Mouse (Mus musculus) Patski (cell line): ENCODE data around the gene Lin7b. TPM values are rescaled to one million over a fixed set of nuclear protein-coding genes. Genes with fewer than 3 reads are reported as not detected.

ENCODE experiments used
- ATAC-seq: fragments of 100-300 bp; one replicate; pipeline ENCODE4 v1.8.0; 2021
- CTCF ChIA-PET: fragments of 350-600 bp; sonication (Branson Sonifier 250); formaldehyde crosslinking; loops from one replicate; lab custom pipeline; 2022; ENCODE audit warnings: inconsistent platforms; lab: Charles Lee
- POLR2A ChIA-PET: fragments of 350-600 bp; sonication (Branson Sonifier 250); formaldehyde crosslinking; loops from one replicate; lab custom pipeline; 2022; ENCODE audit warnings: antibody characterized with exemption, inconsistent platforms; lab: Charles Lee
- DNase-seq: peaks from one replicate; pipeline ENCODE4 v3.0.0-alpha.2; 2011; ENCODE audit warnings: low read depth, low spot score
- H3K27me3 ChIP-seq: fragments of 371-371 bp; one replicate; pipeline ENCODE4 v1.5.1; 2021
- CTCF ChIP-seq: fragments of 100-300 bp; IDR thresholded peaks from one replicate; pipeline ENCODE4 v1.5.1; 2021
- in situ Hi-C: fragments of 300-500 bp; cut with MboI; formaldehyde crosslinking; loops from 3 replicates; pipeline ENCODE4 v1.11.1; 2018; ENCODE audit warnings: low pct_unique_long_range_greater_than_20kb, mixed read lengths
- polyA plus RNA-seq: library from polyadenylated mRNA; unstranded; gene quantifications from one replicate; pipeline ENCODE4 v1.2.3, GENCODE M21; 2021

Gene Lin7b
- polyA plus RNA-seq, 1 experiment from 2014 or later: 4.7 TPM

GRCm38 (mm10) chr7:45338161-45338911 is 32.0 kb downstream of the Lin7b start:
- H3K27me3 ChIP-seq: no peaks in the 10 kb centered on the region
- POLR2A ChIA-PET: no interaction called here
- CTCF ChIA-PET: interaction anchor here (1.4 to 4.7 kb wide), 2 partner anchors 28 to 39 kb away, joined by 4 to 44 read pairs; no protein-coding TSS in a partner anchor
- ATAC-seq (no peak), DNase-seq (no peak)
- no peak for TF ChIP-seq CTCF
- in situ Hi-C loops: no loop called here

GRCm38 (mm10) chr7:45337469-45337868 is 32.9 kb downstream of the Lin7b start:
- in situ Hi-C loops: no loop called here
- DNase-seq (no peak), ATAC-seq (no peak)
- no peaks in the 10 kb centered on the region for H3K27me3 ChIP-seq
- CTCF ChIA-PET: interaction anchor here (1.3 kb wide), 1 partner anchor 32 kb away, joined by 4 read pairs; no protein-coding TSS in a partner anchor
- no peak for TF ChIP-seq CTCF
- POLR2A ChIA-PET: no interaction called here

- POLR2A ChIA-PET: no interaction called here
- no peak for TF ChIP-seq CTCF
- ATAC-seq: no peak
- CTCF ChIA-PET: interaction anchor here (1.3 kb wide), 1 partner anchor 31 kb away, joined by 4 read pairs; no protein-coding TSS in a partner anchor
- H3K27me3 ChIP-seq: no peaks in the 10 kb centered on the region
- no peak for DNase-seq
- in situ Hi-C loops: no loop called here
Measured at GRCm38 (mm10) chr7:45336319-45336718, 34.1 kb downstream of the Lin7b start.

- POLR2A ChIA-PET: no interaction called here
Measured at GRCm38 (mm10) chr7:45335056-45335455, 35.3 kb downstream of the Lin7b start, which contains the start of gene Hrc. Hrc (plus strand) TSS chr7:45335290.

GRCm38 (mm10) chr7:45334605-45335004 is 35.8 kb downstream of the Lin7b start:
- DNase-seq: no peak
- CTCF ChIA-PET: no interaction called here
- ATAC-seq: no peak
- H3K27me3 ChIP-seq: no peaks in the 10 kb centered on the region
- TF ChIP-seq CTCF: no peak
- POLR2A ChIA-PET: interaction anchor here (0.6 kb wide), 1 partner anchor 22 kb away, joined by 4 read pairs; no protein-coding TSS in a partner anchor
- in situ Hi-C loops: no loop called here

More at GRCm38 (mm10) chr7:45335056-45335455, 35.3 kb downstream of the Lin7b start, which contains the start of gene Hrc:
- CTCF ChIA-PET: no interaction called here
- TF ChIP-seq CTCF: no peak
- H3K27me3 ChIP-seq: no peaks in the 10 kb centered on the region
- in situ Hi-C loops: no loop called here
- DNase-seq (no peak), ATAC-seq (no peak)

- DNase-seq: no peak
- H3K27me3 ChIP-seq: no peaks in the 10 kb centered on the region
- no peak for TF ChIP-seq CTCF
- ATAC-seq: peak; percentile 37
- CTCF ChIA-PET: no interaction called here
- in situ Hi-C loops: no loop called here
- POLR2A ChIA-PET: interaction anchor here (0.6 to 1.1 kb wide), 2 partner anchors 18 to 33 kb away, joined by 3 read pairs; no protein-coding TSS in a partner anchor
Measured at GRCm38 (mm10) chr7:45333431-45333982, 36.9 kb downstream of the Lin7b start, which contains the start of gene Trpm4. Trpm4 (minus strand) TSS chr7:45333780.

GRCm38 (mm10) chr7:45332685-45333425 is 37.5 kb downstream of the Lin7b start:
- POLR2A ChIA-PET: interaction anchor here (0.6 to 1.1 kb wide), 2 partner anchors 17 to 33 kb away, joined by 3 read pairs; no protein-coding TSS in a partner anchor
- CTCF ChIA-PET: no interaction called here
- peak; percentile 59 for ATAC-seq
- no peaks in the 10 kb centered on the region for H3K27me3 ChIP-seq
- in situ Hi-C loops: no loop called here
- no peak for TF ChIP-seq CTCF
- no peak for DNase-seq

- in situ Hi-C loops: no loop called here
- H3K27me3 ChIP-seq: no peaks in the 10 kb centered on the region
- ChIA-PET POLR2A (no interaction called here), CTCF (interaction anchor here (1.1 kb wide), 1 partner anchor 8 kb away, joined by 3 read pairs; no protein-coding TSS in a partner anchor)
- no peak for DNase-seq
- no peak for TF ChIP-seq CTCF
- no peak for ATAC-seq
Measured at GRCm38 (mm10) chr7:45331502-45331901, 38.9 kb downstream of the Lin7b start.

GRCm38 (mm10) chr7:45328841-45329475 is 41.4 kb downstream of the Lin7b start:
- POLR2A ChIA-PET: interaction anchor here (0.6 to 0.7 kb wide), 3 partner anchors 14 to 154 kb away, joined by 3 to 6 read pairs (median 3); no protein-coding TSS in a partner anchor
- no peaks in the 10 kb centered on the region for H3K27me3 ChIP-seq
- DNase-seq: no peak
- TF ChIP-seq CTCF: no peak
- in situ Hi-C loops: no loop called here
- CTCF ChIA-PET: no interaction called here
- no peak for ATAC-seq

GRCm38 (mm10) chr7:45325800-45326199 is 44.6 kb downstream of the Lin7b start:
- DNase-seq (no peak), ATAC-seq (no peak)
- POLR2A ChIA-PET: interaction anchor here (0.6 kb wide), 1 partner anchor 360 kb away, joined by 10 read pairs; no protein-coding TSS in a partner anchor
- CTCF ChIA-PET: no interaction called here
- TF ChIP-seq CTCF: no peak
- in situ Hi-C loops: no loop called here
- H3K27me3 ChIP-seq: no peaks in the 10 kb centered on the region
